Mouse (Mus musculus) hindbrain, embryonic 12.5 days (tissue): ENCODE data around the gene Slc25a48. TPM values are rescaled to one million over a fixed set of nuclear protein-coding genes. Genes with fewer than 3 reads are reported as not detected.

ENCODE experiments used
- ATAC-seq: fragments of 200-750 bp; cut with Nextera tagmentation; 2 replicates; pipeline ENCODE4 v1.8.0; 2017; ENCODE audit warnings: moderate TSS enrichment; ENCODE audit not compliant: low FRiP score
- H3K27ac ChIP-seq: fragments of 300-500 bp; sonication (generic); 2 replicates; pipeline ENCODE4 v1.5.1; 2016; ENCODE audit warnings: mild to moderate bottlenecking
- H3K27me3 ChIP-seq: fragments of 300-500 bp; sonication (generic); 2 replicates; pipeline ENCODE4 v1.6.1; 2016; ENCODE audit warnings: mild to moderate bottlenecking
- H3K36me3 ChIP-seq: fragments of 300-500 bp; sonication (generic); 2 replicates; pipeline ENCODE4 v1.6.1; 2016; ENCODE audit warnings: mild to moderate bottlenecking
- H3K4me1 ChIP-seq: fragments of 300-500 bp; sonication (generic); 2 replicates; pipeline ENCODE4 v1.6.1; 2016
- H3K4me2 ChIP-seq: fragments of 300-500 bp; sonication (generic); replicated peaks from 2 replicates; pipeline ENCODE4 v1.6.1; 2016; ENCODE audit warnings: mild to moderate bottlenecking
- H3K4me3 ChIP-seq: fragments of 300-500 bp; sonication (generic); 2 replicates; pipeline ENCODE4 v1.5.1; 2016; ENCODE audit warnings: mild to moderate bottlenecking
- H3K9ac ChIP-seq: fragments of 300-500 bp; sonication (generic); 2 replicates; pipeline ENCODE4 v1.6.1; 2016; ENCODE audit warnings: mild to moderate bottlenecking, moderate library complexity
- H3K9me3 ChIP-seq: fragments of 300-500 bp; sonication (generic); replicated peaks from 2 replicates; pipeline ENCODE4 v1.6.1; 2016; ENCODE audit warnings: mild to moderate bottlenecking
- WGBS: fragments of 180-500 bp; shearing (Covaris S2); methylation state at CpG from one replicate; pipeline ENCODE4 v1.1.7; 2016; 5-methylcytosine and 5-hydroxymethylcytosine counted together
- polyA plus RNA-seq: library from polyadenylated mRNA; unstranded; fragments of >200 nt; fragmentation: Nextera tagmentation; extraction: Ambion mirVana; gene quantifications from 2 replicates; pipeline ENCODE4 v1.2.1, GENCODE M21; 2016

Gene Slc25a48
- polyA plus RNA-seq, 1 experiment from 2014 or later = not detected

GRCm38 (mm10) chr13:56428724-56429500 lies 9.2 kb upstream of the Slc25a48 start:
- Histone ChIP-seq H3K4me3 (no peak overlapping the region), H3K4me1 (peaks cover 11% of the 10 kb centered on the region), H3K9ac (no peak overlapping the region), H3K27ac (no peak overlapping the region), H3K9me3 (no peaks in the 10 kb centered on the region), H3K27me3 (peaks cover 13% of the 10 kb centered on the region), H3K36me3 (no peaks in the 10 kb centered on the region), H3K4me2 (no peak overlapping the region)
- 30% methylated on average over 16 of the region's 16 CpGs for WGBS
- ATAC-seq = peak; percentile 75; the same call in 1 of the 2 replicates

- no peak for ATAC-seq
- H3K27me3 ChIP-seq = peaks cover 39% of the 10 kb centered on the region
- 87% methylated on average over 11 of the region's 12 CpGs for WGBS
These were observed 5.7 kb upstream of the Slc25a48 start for GRCm38 (mm10) chr13:56432496-56432895.

GRCm38 (mm10) chr13:56433466-56433865 lies 4.7 kb upstream of the Slc25a48 start:
- ATAC-seq = peak; percentile 46; the same call in 1 of the 2 replicates
- 9% methylated on average over 10 of the region's 10 CpGs for WGBS

More at GRCm38 (mm10) chr13:56432496-56432895, 5.7 kb upstream of the Slc25a48 start:
- Histone ChIP-seq H3K36me3 (no peaks in the 10 kb centered on the region), H3K9ac (no peak overlapping the region), H3K4me3 (no peak overlapping the region), H3K4me2 (no peak overlapping the region), H3K27ac (no peak overlapping the region), H3K9me3 (no peaks in the 10 kb centered on the region), H3K4me1 (peaks cover 16% of the 10 kb centered on the region)

GRCm38 (mm10) chr13:56434311-56434751 lies 3.8 kb upstream of the Slc25a48 start:
- Histone ChIP-seq H3K27me3 (peaks cover 50% of the 10 kb centered on the region), H3K4me3 (no peak overlapping the region), H3K36me3 (no peaks in the 10 kb centered on the region), H3K27ac (no peak overlapping the region; the same call in 1 of the 2 replicates), H3K9ac (no peak overlapping the region), H3K9me3 (no peaks in the 10 kb centered on the region), H3K4me2 (no peak overlapping the region), H3K4me1 (peaks cover 26% of the 10 kb centered on the region)
- 82% methylated on average over 9 of the region's 9 CpGs for WGBS
- ATAC-seq = peak; percentile 18; the same call in 1 of the 2 replicates

More at GRCm38 (mm10) chr13:56433466-56433865, 4.7 kb upstream of the Slc25a48 start:
- Histone ChIP-seq H3K4me2 (no peak overlapping the region), H3K36me3 (no peaks in the 10 kb centered on the region), H3K4me1 (peaks cover 23% of the 10 kb centered on the region), H3K27ac (peak overlapping the region; percentile 12; the same call in 1 of the 2 replicates), H3K9me3 (no peaks in the 10 kb centered on the region), H3K9ac (no peak overlapping the region), H3K27me3 (peaks cover 46% of the 10 kb centered on the region), H3K4me3 (no peak overlapping the region)

GRCm38 (mm10) chr13:56435615-56436287 lies 2.4 kb upstream of the Slc25a48 start:
- WGBS = 71% methylated on average over 10 of the region's 10 CpGs
- peaks cover 59% of the 10 kb centered on the region for H3K27me3 ChIP-seq
- ATAC-seq = no peak
- H3K27ac ChIP-seq = no peak overlapping the region
- H3K4me3 ChIP-seq = no peak overlapping the region
- no peaks in the 10 kb centered on the region for H3K9me3 ChIP-seq
- H3K4me1 ChIP-seq = peaks cover 26% of the 10 kb centered on the region
- no peaks in the 10 kb centered on the region for H3K36me3 ChIP-seq
- no peak overlapping the region for H3K9ac ChIP-seq
- H3K4me2 ChIP-seq = no peak overlapping the region

- Histone ChIP-seq H3K4me2 (no peak overlapping the region), H3K4me1 (peaks cover 4% of the 10 kb centered on the region), H3K27ac (no peak overlapping the region), H3K27me3 (peaks cover 27% of the 10 kb centered on the region), H3K36me3 (no peaks in the 10 kb centered on the region), H3K9ac (no peak overlapping the region), H3K4me3 (no peak overlapping the region), H3K9me3 (no peaks in the 10 kb centered on the region)
- no peak for ATAC-seq
- WGBS = 79% methylated on average over 7 of the region's 7 CpGs
These were observed 5.3 kb downstream of the Slc25a48 start for GRCm38 (mm10) chr13:56443411-56443810.

- Histone ChIP-seq H3K9me3 (no peaks in the 10 kb centered on the region), H3K27ac (no peak overlapping the region), H3K27me3 (peaks cover 24% of the 10 kb centered on the region), H3K4me2 (no peak overlapping the region), H3K4me3 (no peak overlapping the region), H3K36me3 (no peaks in the 10 kb centered on the region), H3K9ac (no peak overlapping the region), H3K4me1 (0 out of 2 replicates have a peak, but pooled peaks cover 6% of the 10 kb centered on the region)
- 88% methylated on average over 3 of the region's 3 CpGs for WGBS
- ATAC-seq = no peak
These were observed 6.0 kb downstream of the Slc25a48 start for GRCm38 (mm10) chr13:56444112-56444511.

GRCm38 (mm10) chr13:56444996-56445395 lies 6.8 kb downstream of the Slc25a48 start:
- Histone ChIP-seq H3K9ac (no peak overlapping the region), H3K27me3 (peaks cover 15% of the 10 kb centered on the region), H3K4me2 (no peak overlapping the region), H3K4me1 (peaks cover 12% of the 10 kb centered on the region), H3K36me3 (no peaks in the 10 kb centered on the region), H3K9me3 (no peaks in the 10 kb centered on the region), H3K27ac (no peak overlapping the region), H3K4me3 (no peak overlapping the region)
- WGBS = 86% methylated on average over 6 of the region's 6 CpGs
- ATAC-seq = no peak

GRCm38 (mm10) chr13:56449239-56450030 lies 11.3 kb downstream of the Slc25a48 start:
- Histone ChIP-seq H3K4me1 (peaks cover 14% of the 10 kb centered on the region), H3K4me3 (no peak overlapping the region), H3K9ac (no peak overlapping the region), H3K27me3 (peaks cover 4% of the 10 kb centered on the region; the same call in 1 of the 2 replicates), H3K4me2 (no peak overlapping the region), H3K27ac (no peak overlapping the region), H3K9me3 (no peaks in the 10 kb centered on the region), H3K36me3 (no peaks in the 10 kb centered on the region)
- no peak for ATAC-seq
- 70% methylated on average over 10 of the region's 10 CpGs for WGBS

GRCm38 (mm10) chr13:56450035-56450434 lies 11.9 kb downstream of the Slc25a48 start:
- no peak for ATAC-seq
- H3K4me1 ChIP-seq = peaks cover 14% of the 10 kb centered on the region
- H3K27ac ChIP-seq = no peak overlapping the region
- 91% methylated on average over 8 of the region's 8 CpGs for WGBS
- no peaks in the 10 kb centered on the region for H3K9me3 ChIP-seq
- H3K9ac ChIP-seq = no peak overlapping the region
- H3K36me3 ChIP-seq = no peaks in the 10 kb centered on the region
- peaks cover 4% of the 10 kb centered on the region; the same call in 1 of the 2 replicates for H3K27me3 ChIP-seq
- no peak overlapping the region for H3K4me2 ChIP-seq
- no peak overlapping the region for H3K4me3 ChIP-seq

- no peaks in the 10 kb centered on the region for H3K36me3 ChIP-seq
- H3K27me3 ChIP-seq = no peaks in the 10 kb centered on the region
- 37% methylated on average over 9 of the region's 9 CpGs for WGBS
- H3K27ac ChIP-seq = no peak overlapping the region
- H3K9me3 ChIP-seq = no peaks in the 10 kb centered on the region
- no peak overlapping the region for H3K4me2 ChIP-seq
- no peak overlapping the region for H3K9ac ChIP-seq
- no peak overlapping the region for H3K4me3 ChIP-seq
- no peak for ATAC-seq
- H3K4me1 ChIP-seq = no peaks in the 10 kb centered on the region; the same call in 1 of the 2 replicates
These were observed 19.8 kb downstream of the Slc25a48 start for GRCm38 (mm10) chr13:56458001-56458400.

- no peaks in the 10 kb centered on the region for H3K9me3 ChIP-seq
- H3K27ac ChIP-seq = no peak overlapping the region
- H3K4me2 ChIP-seq = no peak overlapping the region
- ATAC-seq = no peak
- H3K9ac ChIP-seq = no peak overlapping the region
- no peaks in the 10 kb centered on the region for H3K36me3 ChIP-seq
- no peak overlapping the region for H3K4me3 ChIP-seq
- WGBS = 81% methylated on average over 4 of the region's 4 CpGs
- H3K4me1 ChIP-seq = peaks cover 4% of the 10 kb centered on the region
- H3K27me3 ChIP-seq = no peaks in the 10 kb centered on the region
These were observed 23.3 kb downstream of the Slc25a48 start for GRCm38 (mm10) chr13:56461460-56461859.
